Mouse (Mus musculus) thymus, postnatal 0 days (tissue): Measurements from ENCODE around the gene Cfi. TPM values are rescaled to one million over a fixed set of nuclear protein-coding genes. Genes with fewer than 3 reads are reported as not detected.

ENCODE experiments used
- DNase-seq: peaks from one replicate; pipeline ENCODE4 v3.0.0-alpha.2; 2015; ENCODE audit warnings: low spot score
- polyA plus RNA-seq: library from polyadenylated mRNA; unstranded; fragments of >200 nt; fragmentation: Nextera tagmentation; extraction: Ambion mirVana; gene quantifications from 2 replicates; pipeline ENCODE4 v1.2.1, GENCODE M21; 2015

Cfi gene
- polyA plus RNA-seq, 1 experiment from 2014 or later, result 0.18 TPM

DNA sequence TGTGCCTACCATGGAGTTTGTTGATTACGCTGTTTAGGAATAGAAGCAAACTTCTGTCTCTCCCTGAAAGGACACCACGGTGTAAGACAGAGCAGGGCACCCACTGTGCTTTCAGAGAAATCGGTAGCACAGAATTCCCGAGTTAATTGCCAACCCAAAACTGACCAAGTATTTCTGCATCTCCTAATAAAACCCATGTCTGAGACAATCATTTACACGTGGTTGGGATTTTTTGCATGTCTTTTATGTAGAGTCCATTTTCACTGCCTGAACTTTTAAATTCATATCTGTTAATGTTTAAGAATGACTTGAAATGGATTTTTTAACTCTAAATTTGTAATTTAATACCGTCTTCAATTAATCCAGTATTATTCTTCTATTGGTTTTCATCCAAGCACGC is 87.9 kb downstream of the Cfi start:
- DNase-seq, result no peak

Other genes starting within 250 kb of the Cfi start
- 0.87 and 0.95 TPM in 2 replicates for gene Egf, start 80.6 kb upstream of the Cfi start, polyA plus RNA-seq
- gene Lrit3, start 31.9 kb upstream of the Cfi start, polyA plus RNA-seq, result not detected in 2 replicates
- not detected in 2 replicates for gene Rrh, start 13.3 kb upstream of the Cfi start, polyA plus RNA-seq
- 63.9 and 65.8 TPM in 2 replicates for gene Gar1, start 4.5 kb upstream of the Cfi start, polyA plus RNA-seq
- 71.7 and 77.5 TPM in 2 replicates for gene Pla2g12a, start 42.7 kb downstream of the Cfi start, polyA plus RNA-seq
- 119 and 125 TPM in 2 replicates for gene Casp6, start 65.5 kb downstream of the Cfi start, polyA plus RNA-seq
- 28.3 and 29.9 TPM in 2 replicates for gene Mcub, start 134.3 kb downstream of the Cfi start, polyA plus RNA-seq
- 24.0 and 26.2 TPM in 2 replicates for gene Sec24b, start 225.7 kb downstream of the Cfi start, polyA plus RNA-seq